Mouse (Mus musculus) c-Kit-negative CD71-positive TER-119-positive erythroid progenitor cells, embryonic 14.5 days (primary cell): Measurements from ENCODE around the gene Hypk.

Experiments used
- DNase-seq: peaks from one replicate; pipeline ENCODE4 v3.0.0-alpha.2; 2013; ENCODE audit warnings: low read depth, low spot score

Gene Hypk

DNA sequence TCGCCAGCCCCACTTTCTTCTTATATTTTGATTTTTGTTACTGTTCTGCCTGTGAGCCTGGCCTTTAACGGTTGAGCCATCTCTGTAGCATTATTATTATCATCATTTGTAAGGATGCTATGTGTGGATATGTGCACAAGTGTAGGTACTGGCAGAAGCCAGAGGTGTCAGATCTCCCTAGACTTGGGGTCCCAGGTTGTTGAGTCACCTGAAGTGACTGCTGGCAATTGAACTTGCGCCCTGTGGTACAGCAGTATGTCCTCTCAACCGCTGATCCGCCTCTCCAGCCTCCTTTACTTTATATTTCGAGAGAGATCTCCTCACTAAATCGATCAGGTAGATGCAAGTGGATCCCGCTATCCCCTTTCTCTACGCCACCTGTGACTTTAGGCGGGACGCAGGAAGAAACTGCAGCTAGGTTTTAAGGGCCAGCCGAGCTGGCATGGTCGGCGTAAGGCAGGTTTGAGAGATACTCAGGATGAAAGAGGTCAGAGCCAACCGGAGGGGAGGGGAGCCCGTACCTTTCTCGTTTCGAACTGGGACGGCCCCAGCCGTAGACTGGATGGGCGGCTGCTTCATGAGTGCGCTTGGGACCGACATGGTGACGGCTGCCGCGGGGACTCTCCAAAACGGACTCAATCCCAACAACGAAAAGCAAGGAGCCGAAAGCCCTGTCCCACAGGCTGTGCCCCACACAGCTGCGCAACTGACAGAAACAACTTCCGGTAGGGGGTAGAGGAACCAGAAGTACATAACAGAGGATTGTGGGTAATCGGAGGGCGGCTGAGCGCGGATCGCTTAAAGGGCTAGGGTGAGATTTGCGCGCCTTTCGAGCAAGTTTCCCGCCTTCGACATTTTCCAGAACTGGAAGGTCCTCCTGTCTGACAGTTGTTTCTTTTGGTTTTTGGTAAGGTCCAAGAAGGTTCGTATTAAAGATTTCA lies 53.1 kb downstream of the Hypk start, which contains the start of the genes Mfap1a and Wdr76:
Mfap1a (minus strand) TSS at position 724 of the 941 bp plus-strand sequence.
Wdr76 (plus strand) TSS at position 782 of the 941 bp plus-strand sequence.
- peak; percentile 78 for DNase-seq

DNA sequence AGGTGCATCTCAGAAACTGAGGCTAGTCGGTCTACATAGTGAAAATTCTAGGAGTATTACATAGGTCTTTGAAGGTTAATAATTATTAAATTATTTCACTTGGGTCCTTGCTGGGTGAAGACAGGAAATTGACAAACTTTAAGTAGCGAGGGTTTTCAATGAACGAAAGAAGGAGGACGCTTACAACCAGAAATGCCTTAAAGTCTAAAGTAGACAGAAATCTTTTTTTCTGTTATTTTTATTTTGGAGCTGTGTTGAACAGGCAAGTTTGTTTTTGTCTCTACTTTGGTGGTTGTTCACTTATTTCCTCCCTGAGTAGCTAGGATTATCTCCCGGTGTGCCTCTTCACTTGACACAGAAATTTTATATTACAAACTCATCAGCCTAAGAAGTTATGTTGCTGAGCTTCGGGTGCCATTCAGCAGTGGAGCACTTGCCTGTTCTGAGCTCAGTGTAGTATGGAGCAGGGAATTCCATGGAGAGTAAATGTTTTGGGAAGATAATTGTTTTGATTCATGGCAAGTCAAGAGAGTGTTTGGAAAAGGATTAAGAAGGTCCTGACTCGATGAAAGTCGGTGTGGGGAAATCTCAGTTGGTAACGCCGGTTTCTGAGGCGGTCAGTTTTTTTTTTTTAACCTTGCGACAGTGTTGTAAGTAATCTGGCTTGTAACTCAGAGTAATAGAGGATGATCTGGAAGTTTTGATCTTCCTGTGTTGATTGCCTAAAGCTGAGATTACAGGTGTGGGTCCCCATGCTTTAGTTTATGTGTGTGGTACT lies 54.3 kb downstream of the Hypk start:
- DNase-seq: no peak

DNA sequence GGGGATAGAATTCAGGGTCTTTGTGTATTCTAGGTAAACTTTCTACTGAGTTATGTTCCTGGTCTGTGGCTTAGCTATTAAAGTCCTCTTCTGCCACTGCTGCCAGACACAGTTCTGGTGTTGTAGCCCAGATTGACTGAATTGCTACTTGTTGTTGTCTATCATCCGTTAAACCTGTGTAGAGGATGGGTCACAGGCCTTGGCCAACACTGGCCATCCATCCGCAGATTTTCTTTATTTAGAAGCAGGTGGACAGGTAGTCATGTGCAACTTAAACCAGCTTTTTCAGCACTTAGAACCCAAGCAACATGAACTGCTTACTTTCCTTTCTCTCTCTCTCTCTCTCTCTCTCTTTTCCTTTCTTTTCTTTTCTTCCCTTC lies 54.9 kb downstream of the Hypk start:
- DNase-seq: no peak
